Mouse (Mus musculus) CH12.LX (cell line): ENCODE measurements at regions not wholly inside any gene's neighbourhood (a gene's known extent, or its start where the extent isn't known, plus 50 kb on each side); places are given as distances from the start of the nearest gene placed in this dataset.

ENCODE experiments used
- BHLHE40 ChIP-seq: IDR thresholded peaks from 2 replicates; pipeline ENCODE4 v1.6.1; 2011; ENCODE audit warnings: mild to moderate bottlenecking, low read depth, low read length, improper control_type of control experiment
- CHD2 ChIP-seq: IDR thresholded peaks from 2 replicates; pipeline ENCODE4 v1.6.1; 2011; ENCODE audit warnings: low read length, improper control_type of control experiment
- CTCF ChIP-seq, 2 experiments: IDR thresholded peaks in 1 of 2; conservative IDR thresholded peaks in 1 of 2; 2 replicates each; pipeline ENCODE4 v1.5.1; 2011 to 2012; ENCODE audit warnings: low read depth in 2 of 2, low read length in 2 of 2, improper control_type of control experiment in 1 of 2, inconsistent platforms in 1 of 2, mild to moderate bottlenecking in 1 of 2, moderate library complexity in 1 of 2
- EP300 ChIP-seq: IDR thresholded peaks from 2 replicates; pipeline ENCODE4 v1.6.1; 2011; ENCODE audit warnings: low read length, improper control_type of control experiment
- GABPA ChIP-seq: IDR thresholded peaks from 2 replicates; pipeline ENCODE4 v1.6.1; 2012; ENCODE audit warnings: low read depth, low read length, improper control_type of control experiment, inconsistent platforms; ENCODE audit not compliant: insufficient replicate concordance
- HCFC1 ChIP-seq: IDR thresholded peaks from 2 replicates; pipeline ENCODE4 v1.6.1; 2012; ENCODE audit warnings: low read depth, mild to moderate bottlenecking, inconsistent platforms, low read length, improper control_type of control experiment
- JUND ChIP-seq: conservative IDR thresholded peaks from 2 replicates; pipeline ENCODE4 v1.6.1; 2011; ENCODE audit warnings: low read depth, low read length, improper control_type of control experiment
- NELFE ChIP-seq: IDR thresholded peaks from 2 replicates; pipeline ENCODE4 v1.6.1; 2011; ENCODE audit warnings: low read depth, low read length, improper control_type of control experiment
- POLR2A ChIP-seq: IDR thresholded peaks from 2 replicates; pipeline ENCODE4 v1.6.1; 2011; ENCODE audit warnings: low read depth, mild to moderate bottlenecking, improper control_type of control experiment, low read length
- RCOR1 ChIP-seq: conservative IDR thresholded peaks from 2 replicates; pipeline ENCODE4 v1.6.1; 2012; ENCODE audit warnings: low read depth, mild to moderate bottlenecking, inconsistent platforms, low read length, improper control_type of control experiment
- USF2 ChIP-seq: conservative IDR thresholded peaks from 2 replicates; pipeline ENCODE4 v1.6.1; 2011; ENCODE audit warnings: low read depth, low read length, improper control_type of control experiment

GRCm38 (mm10) chr11:86872537-86873405, 65.2 kb upstream of the Dhx40 start:
- TF ChIP-seq RCOR1, result no peak
- TF ChIP-seq NELFE, result no peak
- TF ChIP-seq CTCF (conservative IDR thresholded peaks at IDR 0.05 in 1 of 2, IDR thresholded peaks at IDR 0.05 in 1 of 2; ENCODE audit: low read depth in 2 of 2, low read length in 2 of 2), result no peak
- no peak for TF ChIP-seq GABPA
- no peak for TF ChIP-seq POLR2A
- no peak for TF ChIP-seq JUND
- TF ChIP-seq USF2, result no peak
- no peak for TF ChIP-seq CHD2
- no peak for TF ChIP-seq HCFC1
- TF ChIP-seq BHLHE40, result no peak
- TF ChIP-seq EP300, result no peak
